Mouse (Mus musculus) midbrain, embryonic 16.5 days (tissue): Measurements from ENCODE around the gene D17Wsu92e. TPM values are rescaled to one million over a fixed set of nuclear protein-coding genes. Genes with fewer than 3 reads are reported as not detected.
A peak's percentile ranks its signal among the peaks of the same experiment; 100 is the strongest.

Experiments used
- ATAC-seq: fragments of 200-750 bp; cut with Nextera tagmentation; 2 replicates; pipeline ENCODE4 v1.8.0; 2017; ENCODE audit warnings: moderate TSS enrichment
- H3K27ac ChIP-seq: fragments of 300-500 bp; sonication (generic); 2 replicates; pipeline ENCODE4 v1.5.1; 2014; ENCODE audit warnings: mild to moderate bottlenecking, low read length, mixed read lengths
- H3K27me3 ChIP-seq: fragments of 300-500 bp; sonication (generic); 2 replicates; pipeline ENCODE4 v1.6.1; 2014; ENCODE audit warnings: low read depth, low read length, mixed read lengths; ENCODE audit not compliant: control insufficient read depth, insufficient read depth
- H3K36me3 ChIP-seq: fragments of 300-500 bp; sonication (generic); 2 replicates; pipeline ENCODE4 v1.6.1; 2014; ENCODE audit warnings: mild to moderate bottlenecking, low read length, moderate library complexity, mixed read lengths; ENCODE audit not compliant: control insufficient read depth, insufficient read depth
- H3K4me1 ChIP-seq: fragments of 300-500 bp; sonication (generic); 2 replicates; pipeline ENCODE4 v1.6.1; 2014; ENCODE audit warnings: mild to moderate bottlenecking, low read length, mixed read lengths; ENCODE audit not compliant: control insufficient read depth, insufficient read depth
- H3K4me2 ChIP-seq: fragments of 300-500 bp; sonication (generic); 2 replicates; pipeline ENCODE4 v1.6.1; 2014; ENCODE audit warnings: mild to moderate bottlenecking, low read length, mixed read lengths
- H3K4me3 ChIP-seq: fragments of 300-500 bp; sonication (generic); 2 replicates; pipeline ENCODE4 v1.5.1; 2014; ENCODE audit warnings: low read depth, mild to moderate bottlenecking, low read length, moderate library complexity, mixed read lengths
- H3K9ac ChIP-seq: fragments of 300-500 bp; sonication (generic); 2 replicates; pipeline ENCODE4 v1.6.1; 2014; ENCODE audit warnings: low read depth, low read length, mixed read lengths
- H3K9me3 ChIP-seq: fragments of 300-500 bp; sonication (generic); replicated peaks from 2 replicates; pipeline ENCODE4 v1.6.1; 2014; ENCODE audit warnings: mild to moderate bottlenecking, low read length, mixed read lengths; ENCODE audit not compliant: control insufficient read depth, poor library complexity, severe bottlenecking
- WGBS: fragments of 180-500 bp; shearing (Covaris S2); extraction: QIAGEN DNeasy Blood & Tissue Kit; methylation state at CpG from one replicate; pipeline ENCODE4 v1.1.7; 2014; 5-methylcytosine and 5-hydroxymethylcytosine counted together
- polyA plus RNA-seq: library from polyadenylated mRNA; unstranded; fragments of >200 nt; fragmentation: Nextera tagmentation; extraction: Ambion mirVana; gene quantifications from 2 replicates; pipeline ENCODE4 v1.2.1, GENCODE M21; 2015

The D17Wsu92e gene
- polyA plus RNA-seq, 1 experiment from 2014 or later: 9.4 TPM

DNA sequence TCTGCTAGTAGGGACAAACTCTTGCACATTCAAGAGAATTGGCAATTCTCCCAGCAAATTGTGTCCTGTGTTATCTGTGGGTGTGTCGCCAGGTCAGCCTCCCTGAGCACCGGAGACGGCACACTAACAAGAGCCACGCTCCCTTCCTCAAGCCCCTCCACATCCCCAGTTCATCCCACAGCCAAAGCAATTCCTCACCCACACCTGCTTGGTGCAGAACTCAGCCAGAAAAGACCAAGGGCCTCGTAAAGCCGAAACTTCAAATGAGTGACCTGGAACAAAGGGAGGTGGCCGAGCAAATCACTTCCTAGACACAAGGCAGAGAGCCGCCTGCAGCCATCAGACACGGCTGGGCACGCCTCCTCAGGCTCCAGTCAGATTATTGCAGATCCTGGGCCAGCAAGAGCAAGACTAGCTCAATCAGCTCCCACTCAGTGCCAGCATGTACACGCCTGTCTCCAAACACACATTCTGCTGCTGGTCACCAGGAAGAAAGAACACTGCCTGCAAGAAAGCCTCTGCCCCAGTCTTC, 23.0 kb downstream of the D17Wsu92e start:
- Histone ChIP-seq H3K4me3 (no peak overlapping the region), H3K27me3 (no peaks in the 10 kb centered on the region), H3K4me1 (peaks cover 20% of the 10 kb centered on the region), H3K27ac (peak overlapping the region; percentile 70), H3K9me3 (no peaks in the 10 kb centered on the region), H3K9ac (no peak overlapping the region; the same call in 1 of the 2 replicates), H3K36me3 (no peaks in the 10 kb centered on the region), H3K4me2 (peak overlapping the region; percentile 36)
- ATAC-seq: peak; percentile 50; the same call in 1 of the 2 replicates
- WGBS: 10% methylated on average over 11 of the region's 11 CpGs

DNA sequence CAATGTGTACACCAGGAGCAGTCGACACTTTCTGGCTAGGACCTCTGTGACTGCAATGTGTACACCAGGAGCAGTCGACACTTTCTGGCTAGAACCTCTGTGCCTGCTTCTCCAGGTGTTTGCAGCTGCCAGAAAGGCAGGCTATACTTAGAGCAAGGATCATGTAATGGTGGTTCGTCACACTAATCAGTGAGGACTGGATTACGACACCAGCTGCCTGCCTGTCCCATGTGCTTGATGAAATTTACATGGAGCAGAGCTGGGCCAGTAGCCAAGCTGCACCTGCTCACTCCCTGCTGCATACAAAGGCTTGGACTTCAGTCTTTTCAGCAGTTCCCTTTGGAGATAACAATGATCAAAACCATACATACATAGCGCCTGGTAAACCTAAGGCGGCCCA, 23.7 kb downstream of the D17Wsu92e start:
- Histone ChIP-seq H3K27ac (peak overlapping the region; percentile 70), H3K4me3 (no peak overlapping the region), H3K9ac (peak overlapping the region; percentile 41), H3K9me3 (no peaks in the 10 kb centered on the region), H3K27me3 (no peaks in the 10 kb centered on the region), H3K36me3 (no peaks in the 10 kb centered on the region), H3K4me1 (peaks cover 20% of the 10 kb centered on the region), H3K4me2 (0 out of 2 replicates have a peak overlapping the region, but pooled peaks have one; percentile 5)
- WGBS: 20% methylated on average over 6 of the region's 6 CpGs
- ATAC-seq: peak; percentile 67

DNA sequence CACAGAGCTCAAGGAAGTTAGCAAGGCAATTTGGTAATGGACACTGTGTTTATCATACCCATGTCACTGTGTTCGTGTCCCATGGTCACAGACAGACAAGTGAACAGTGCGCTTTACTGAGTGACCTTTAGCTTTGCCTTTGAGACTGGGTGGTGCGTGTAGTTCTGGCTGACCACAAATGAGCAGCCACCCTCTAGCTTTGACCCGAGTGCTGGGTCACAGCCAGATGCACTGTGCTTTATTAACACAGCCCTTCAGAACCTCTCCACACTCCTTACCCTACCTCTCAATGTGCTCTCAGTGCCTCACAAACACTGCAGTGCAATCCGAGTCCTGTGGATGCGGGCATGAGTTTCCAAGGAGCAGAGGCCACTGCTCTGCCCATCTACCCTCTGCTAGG, 27.3 kb downstream of the D17Wsu92e start:
- Histone ChIP-seq H3K9me3 (no peaks in the 10 kb centered on the region), H3K4me3 (no peak overlapping the region), H3K27ac (no peak overlapping the region), H3K4me2 (no peak overlapping the region), H3K9ac (no peak overlapping the region), H3K4me1 (peaks cover 19% of the 10 kb centered on the region), H3K36me3 (no peaks in the 10 kb centered on the region), H3K27me3 (no peaks in the 10 kb centered on the region)
- no peak for ATAC-seq
- 89% methylated on average over 6 of the region's 6 CpGs for WGBS

DNA sequence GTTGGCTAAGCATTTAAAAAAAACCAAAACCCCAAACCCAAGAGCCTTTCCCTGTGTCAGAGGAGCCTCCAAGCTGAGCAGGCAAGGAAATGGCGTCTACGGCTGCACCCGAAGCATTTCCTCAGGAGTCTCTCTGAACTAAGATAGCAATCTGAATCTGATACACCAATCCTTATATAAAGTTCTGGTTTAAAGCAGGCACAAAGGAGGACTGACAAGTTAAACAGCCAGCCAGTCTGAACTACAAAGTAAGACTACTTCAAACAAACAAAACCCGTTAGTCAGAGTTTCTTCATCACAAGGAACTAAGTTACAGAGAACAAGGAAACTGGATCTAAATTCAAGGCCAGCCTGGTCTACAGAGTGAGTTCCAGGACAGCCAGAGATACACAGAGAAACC, 27.9 kb downstream of the D17Wsu92e start:
- no peaks in the 10 kb centered on the region for H3K27me3 ChIP-seq
- H3K4me2 ChIP-seq: no peak overlapping the region
- H3K36me3 ChIP-seq: no peaks in the 10 kb centered on the region
- peaks cover 16% of the 10 kb centered on the region for H3K4me1 ChIP-seq
- no peak overlapping the region for H3K9ac ChIP-seq
- no peak for ATAC-seq
- WGBS: 77% methylated on average over 4 of the region's 4 CpGs
- H3K27ac ChIP-seq: no peak overlapping the region
- H3K9me3 ChIP-seq: no peaks in the 10 kb centered on the region
- no peak overlapping the region for H3K4me3 ChIP-seq

DNA sequence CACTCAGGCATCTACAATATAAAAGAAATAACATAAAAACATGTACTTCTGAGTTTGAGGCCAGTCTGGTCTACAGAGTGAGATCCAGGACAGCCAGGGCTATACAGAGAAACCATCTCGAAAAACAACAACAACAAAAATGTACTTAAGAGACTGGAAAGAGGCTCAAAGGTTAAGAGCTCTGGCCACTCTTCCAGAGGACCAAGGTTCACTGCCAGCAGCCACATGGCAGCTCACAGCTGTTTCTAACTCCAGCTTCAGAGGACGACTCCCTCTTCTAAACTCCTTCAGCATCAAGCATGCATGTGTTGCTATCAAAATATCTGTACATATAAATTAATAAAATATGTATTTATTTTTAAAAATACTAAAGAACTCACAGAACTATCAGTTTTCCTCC, 28.9 kb downstream of the D17Wsu92e start:
- 91% methylated on average over 2 of the region's 2 CpGs for WGBS
- no peak for ATAC-seq

DNA sequence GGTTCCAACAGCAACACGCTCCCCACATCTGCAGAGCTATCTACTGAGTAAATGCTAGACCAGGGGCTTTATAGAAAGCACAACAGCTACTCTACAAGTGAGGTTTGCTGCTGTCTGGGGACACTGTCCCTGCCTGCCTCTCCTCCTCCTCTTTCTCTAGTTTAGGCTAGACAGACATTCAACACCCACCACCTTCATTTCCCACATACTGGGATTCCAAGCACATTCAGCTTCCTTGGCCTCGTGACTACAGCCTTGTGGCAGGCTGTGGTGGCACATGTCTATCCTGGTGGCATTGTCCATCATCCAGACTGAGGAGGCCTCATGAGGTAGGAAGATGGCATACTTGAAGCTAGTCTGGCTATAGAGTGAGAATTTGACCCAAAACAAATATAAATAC, 29.5 kb downstream of the D17Wsu92e start:
- Histone ChIP-seq H3K9me3 (no peaks in the 10 kb centered on the region), H3K4me1 (0 out of 2 replicates have a peak, but pooled peaks cover 2% of the 10 kb centered on the region), H3K4me3 (no peak overlapping the region), H3K27me3 (no peaks in the 10 kb centered on the region), H3K4me2 (no peak overlapping the region), H3K9ac (no peak overlapping the region), H3K36me3 (no peaks in the 10 kb centered on the region), H3K27ac (no peak overlapping the region)
- WGBS: 88% methylated on average over 2 of the region's 2 CpGs
- no peak for ATAC-seq

More for the DNA sequence above, 28.9 kb downstream of the D17Wsu92e start:
- Histone ChIP-seq H3K4me1 (peaks cover 6% of the 10 kb centered on the region), H3K27me3 (no peaks in the 10 kb centered on the region), H3K4me3 (no peak overlapping the region), H3K4me2 (no peak overlapping the region), H3K27ac (no peak overlapping the region), H3K9ac (no peak overlapping the region), H3K9me3 (no peaks in the 10 kb centered on the region), H3K36me3 (no peaks in the 10 kb centered on the region)

DNA sequence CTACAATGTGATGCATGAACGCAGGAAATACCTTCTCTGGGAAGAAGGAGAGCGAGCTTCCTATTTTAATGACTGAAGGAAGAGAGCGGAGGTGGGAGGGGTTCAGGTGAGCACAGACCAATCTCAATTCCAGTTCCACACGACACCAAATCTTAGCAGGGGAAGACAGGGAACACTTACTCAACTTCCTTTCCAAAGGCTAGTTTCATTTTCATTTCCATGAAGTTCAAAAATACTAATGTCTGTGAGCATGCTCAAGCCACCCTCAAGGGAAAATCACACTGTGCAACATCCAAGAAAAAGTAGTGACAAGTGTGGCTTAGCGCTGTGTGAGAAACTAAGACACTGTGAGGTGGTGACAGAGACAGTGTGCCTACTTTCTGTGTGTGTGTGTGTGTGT, 30.4 kb downstream of the D17Wsu92e start:
- H3K27ac ChIP-seq: no peak overlapping the region
- no peaks in the 10 kb centered on the region for H3K27me3 ChIP-seq
- peaks cover 5% of the 10 kb centered on the region; the same call in 1 of the 2 replicates for H3K36me3 ChIP-seq
- H3K4me3 ChIP-seq: no peak overlapping the region
- no peak overlapping the region for H3K9ac ChIP-seq
- no peak overlapping the region for H3K4me2 ChIP-seq
- 94% methylated on average over 5 of the region's 5 CpGs for WGBS
- no peaks in the 10 kb centered on the region for H3K9me3 ChIP-seq
- 0 out of 2 replicates have a peak, but pooled peaks cover 2% of the 10 kb centered on the region for H3K4me1 ChIP-seq
- no peak for ATAC-seq

DNA sequence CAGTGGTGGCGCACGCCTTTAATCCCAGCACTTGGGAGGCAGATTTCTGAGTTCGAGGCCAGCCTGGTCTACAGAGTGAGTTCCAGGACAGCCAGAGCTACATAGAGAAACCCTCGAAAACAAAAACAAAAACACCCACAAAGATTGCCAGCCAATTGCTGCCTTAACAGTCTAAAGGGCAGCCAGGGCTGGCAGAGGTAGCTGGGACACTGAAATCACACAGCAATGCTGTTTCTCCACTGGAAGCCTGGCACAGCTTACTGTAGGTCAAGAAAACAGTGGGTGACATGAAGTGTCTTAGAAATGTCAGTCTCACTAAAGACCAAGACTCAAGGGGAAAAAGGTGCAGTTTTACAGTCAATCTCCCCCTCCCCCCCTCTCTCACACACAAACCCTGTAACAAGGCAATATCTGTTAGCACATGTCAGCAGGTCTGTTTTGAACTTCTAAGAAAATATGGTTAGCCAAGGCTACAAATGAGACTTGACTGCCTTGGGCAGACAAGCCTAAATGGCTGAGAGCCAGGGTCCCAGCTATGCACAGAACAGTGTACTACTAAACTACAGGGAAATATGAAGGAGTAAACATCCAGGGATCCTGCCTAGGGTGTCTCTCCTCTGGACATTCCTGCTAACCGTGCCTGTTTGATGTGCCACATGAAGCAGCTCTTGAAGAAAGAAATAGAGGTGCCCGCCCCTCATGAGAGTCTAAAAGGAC, 31.8 kb downstream of the D17Wsu92e start:
- 0 out of 2 replicates have a peak, but pooled peaks cover 2% of the 10 kb centered on the region for H3K4me1 ChIP-seq
- H3K27ac ChIP-seq: no peak overlapping the region
- ATAC-seq: no peak
- no peak overlapping the region for H3K9ac ChIP-seq
- no peak overlapping the region for H3K4me3 ChIP-seq
- WGBS: 93% methylated on average over 6 of the region's 6 CpGs
- H3K27me3 ChIP-seq: no peaks in the 10 kb centered on the region
- H3K4me2 ChIP-seq: no peak overlapping the region
- no peaks in the 10 kb centered on the region for H3K9me3 ChIP-seq
- peaks cover 5% of the 10 kb centered on the region; the same call in 1 of the 2 replicates for H3K36me3 ChIP-seq

DNA sequence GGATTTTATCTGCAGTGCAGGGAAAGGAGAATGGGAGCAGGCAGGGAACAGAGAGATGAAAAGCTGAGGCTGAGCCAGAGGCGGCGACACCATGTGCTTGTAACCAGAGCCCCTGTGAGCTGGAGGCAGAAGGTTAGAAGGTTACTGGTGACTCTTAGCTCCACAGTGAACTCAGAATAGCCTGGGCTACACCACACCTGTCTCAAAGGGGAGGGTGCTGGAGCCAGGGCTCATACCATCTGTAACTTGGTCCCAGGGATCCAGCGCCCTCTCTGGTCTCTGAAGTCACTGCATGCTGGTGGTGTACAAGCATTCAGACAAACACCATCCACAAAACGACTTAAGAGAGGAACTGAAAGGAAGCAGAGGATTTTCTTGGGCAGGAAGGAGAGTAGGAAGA, 36.9 kb downstream of the D17Wsu92e start:
- Histone ChIP-seq H3K4me2 (no peak overlapping the region), H3K9me3 (no peaks in the 10 kb centered on the region), H3K27ac (no peak overlapping the region), H3K36me3 (peaks cover 5% of the 10 kb centered on the region; the same call in 1 of the 2 replicates), H3K9ac (no peak overlapping the region), H3K4me3 (no peak overlapping the region), H3K4me1 (no peaks in the 10 kb centered on the region), H3K27me3 (no peaks in the 10 kb centered on the region)
- no peak for ATAC-seq
- WGBS: 81% methylated on average over 4 of the region's 4 CpGs
